Mouse (Mus musculus): ENCODE data around the gene Zfp365.

Zfp365 gene

DNA sequence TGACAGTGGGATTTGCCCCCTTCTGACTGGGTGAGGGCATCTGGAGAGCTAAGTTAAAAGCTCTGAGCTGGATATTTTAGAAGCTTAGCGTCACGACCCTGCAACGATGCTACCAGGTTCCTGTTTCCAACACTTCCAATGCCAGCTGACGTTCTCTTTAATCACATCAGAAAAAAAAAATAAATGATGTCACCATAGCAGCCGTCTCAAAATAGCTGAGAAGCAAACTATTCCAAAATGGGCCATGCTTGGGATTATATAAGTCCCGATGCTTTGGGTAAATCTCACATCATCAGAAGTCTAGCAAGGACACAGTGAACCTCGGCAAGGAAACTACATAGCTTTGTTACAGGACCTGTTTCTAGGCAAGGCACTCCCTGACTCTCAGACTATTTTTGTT, 9.1 kb downstream of the Zfp365 start:
- no peak for DNase-seq (ENCODE audit: low spot score)

DNA sequence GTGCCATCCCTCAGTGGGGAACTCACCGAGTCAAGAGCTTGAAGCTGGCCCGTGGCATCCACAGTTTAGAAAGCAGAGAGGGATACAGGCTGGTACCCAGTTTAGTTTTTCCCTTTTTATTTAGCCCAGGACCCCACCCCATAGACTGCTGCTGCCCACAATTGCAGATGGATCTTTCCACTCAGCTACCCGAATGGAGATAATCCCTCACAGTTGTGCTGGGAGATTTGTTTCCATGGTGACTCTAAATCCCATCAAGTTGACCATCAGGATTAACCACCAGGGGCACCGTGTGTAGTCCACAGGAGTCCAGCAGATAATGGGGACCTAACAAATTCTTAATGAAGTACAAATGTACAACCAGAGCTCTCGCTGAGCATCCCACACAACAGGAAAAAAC, 11.3 kb downstream of the Zfp365 start:
- DNase-seq (ENCODE audit: low spot score) = no peak

DNA sequence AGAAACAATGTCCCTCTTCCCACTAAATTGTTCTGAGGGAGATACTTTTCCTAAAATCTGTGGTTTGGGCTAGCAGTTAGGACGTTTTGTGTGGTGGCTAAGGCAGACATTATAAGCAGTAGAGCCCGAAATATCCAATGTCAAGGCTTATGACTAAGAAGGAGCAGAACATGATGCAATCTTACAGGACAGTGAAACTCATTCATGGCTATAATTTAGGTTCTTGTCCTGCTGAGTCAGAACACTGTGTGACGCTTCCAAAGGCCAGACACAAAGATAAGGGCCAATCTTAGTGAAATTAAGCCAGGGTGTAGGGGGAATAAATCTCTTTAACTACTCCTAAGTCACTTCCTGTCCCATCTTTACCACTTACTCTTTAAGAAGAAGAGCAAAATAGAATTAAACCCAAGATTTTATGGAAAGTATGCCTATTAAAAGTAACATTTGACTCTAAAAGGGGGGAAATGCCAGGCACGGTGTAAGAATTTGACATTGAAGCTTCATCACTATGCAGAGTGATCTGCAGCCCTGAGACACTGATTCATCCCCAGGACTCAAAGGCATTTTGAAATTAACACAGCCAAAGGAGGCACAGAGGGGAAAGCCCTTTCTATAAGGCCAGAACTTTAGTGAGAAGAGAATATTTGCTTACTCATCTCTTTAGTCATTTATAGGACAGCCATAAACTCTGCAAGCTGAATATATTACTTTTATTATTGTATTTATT, 13.3 kb downstream of the Zfp365 start:
- DNase-seq (ENCODE audit: low spot score) = no peak

DNA sequence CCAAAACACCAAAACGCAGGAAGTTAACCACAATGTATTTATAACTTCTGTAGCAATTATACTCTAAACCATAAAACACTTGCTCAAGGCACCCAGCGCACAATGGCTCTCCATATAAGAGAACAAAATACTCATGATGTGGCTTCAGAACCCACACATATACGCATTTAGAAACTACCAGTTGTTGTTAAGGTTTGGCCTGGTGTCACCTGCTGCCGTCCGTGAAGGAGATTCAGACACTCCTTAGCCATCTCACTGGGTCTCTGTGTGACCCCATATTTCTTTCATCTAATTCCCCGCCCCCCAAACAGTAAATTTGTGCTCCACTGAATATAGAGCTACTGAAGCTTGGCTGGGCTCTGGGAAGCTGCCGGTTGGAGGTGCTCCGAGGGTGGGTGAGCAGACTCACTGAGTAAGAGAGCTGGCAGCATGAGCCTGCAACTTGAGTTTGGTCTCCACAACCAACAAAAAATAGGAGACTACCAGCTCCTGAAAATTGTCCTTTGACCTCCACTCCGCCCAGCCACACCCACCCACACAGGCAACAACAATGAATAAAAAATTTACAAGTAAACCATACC, 14.0 kb downstream of the Zfp365 start:
- no peak for DNase-seq (ENCODE audit: low spot score)

DNA sequence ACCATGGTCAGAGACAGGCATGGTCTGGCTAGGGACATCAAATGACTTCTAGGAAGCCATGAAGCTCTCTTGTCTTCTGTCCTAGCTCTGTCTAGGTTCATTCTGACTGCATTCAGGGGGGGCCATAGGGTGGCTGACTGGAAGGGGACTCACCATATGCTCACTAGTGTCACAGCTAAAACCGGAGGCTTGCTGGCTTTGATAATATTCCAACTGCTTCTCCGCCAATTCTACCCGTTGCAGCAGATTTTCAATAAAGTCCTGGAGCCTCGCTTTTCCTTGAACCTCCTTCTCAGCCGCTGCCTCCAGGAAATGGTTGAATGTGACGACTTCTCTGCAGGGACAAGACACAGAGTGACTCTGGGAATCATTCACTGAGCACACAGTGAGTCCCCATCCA, 15.2 kb downstream of the Zfp365 start:
- DNase-seq (ENCODE audit: low spot score) = no peak

DNA sequence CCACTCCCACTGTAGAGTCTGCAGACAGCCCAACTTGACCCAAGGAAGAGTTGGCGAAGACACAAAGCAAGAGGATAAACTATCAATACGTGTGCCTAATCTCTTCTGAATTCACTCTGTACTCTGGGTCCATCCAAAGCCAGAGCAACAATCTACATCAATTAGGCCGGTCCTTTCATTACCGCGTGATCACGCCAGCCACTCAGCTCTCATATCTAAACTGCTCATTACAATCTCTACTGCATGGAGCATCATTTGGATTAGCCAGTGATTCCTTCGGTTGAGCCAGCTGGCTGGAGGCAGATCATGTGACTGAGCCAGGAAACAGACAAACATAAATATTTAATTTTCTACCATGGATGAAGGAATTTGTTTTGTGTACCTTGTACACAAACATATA, 17.8 kb downstream of the Zfp365 start:
- DNase-seq (ENCODE audit: low spot score) = no peak

DNA sequence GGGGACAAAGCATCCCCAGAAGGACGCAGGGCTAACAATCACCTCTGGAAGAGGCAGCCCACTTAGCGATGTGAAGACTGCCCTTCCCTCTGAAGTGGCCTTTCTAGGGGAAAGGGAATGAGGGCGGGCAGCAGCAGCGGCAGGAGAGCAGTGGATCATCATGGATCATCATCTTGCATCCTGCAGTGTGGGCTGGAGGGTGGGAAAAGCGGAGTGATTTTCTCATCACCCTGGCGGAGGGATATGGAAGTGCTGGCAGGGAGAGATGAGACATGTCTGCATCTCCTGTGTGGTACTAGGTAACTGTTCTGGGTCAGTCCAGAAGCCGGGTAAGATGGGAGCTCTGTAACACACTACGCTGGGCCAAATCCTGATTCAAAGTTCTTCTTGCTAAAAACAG, 18.4 kb downstream of the Zfp365 start:
- DNase-seq (ENCODE audit: low spot score) = no peak

DNA sequence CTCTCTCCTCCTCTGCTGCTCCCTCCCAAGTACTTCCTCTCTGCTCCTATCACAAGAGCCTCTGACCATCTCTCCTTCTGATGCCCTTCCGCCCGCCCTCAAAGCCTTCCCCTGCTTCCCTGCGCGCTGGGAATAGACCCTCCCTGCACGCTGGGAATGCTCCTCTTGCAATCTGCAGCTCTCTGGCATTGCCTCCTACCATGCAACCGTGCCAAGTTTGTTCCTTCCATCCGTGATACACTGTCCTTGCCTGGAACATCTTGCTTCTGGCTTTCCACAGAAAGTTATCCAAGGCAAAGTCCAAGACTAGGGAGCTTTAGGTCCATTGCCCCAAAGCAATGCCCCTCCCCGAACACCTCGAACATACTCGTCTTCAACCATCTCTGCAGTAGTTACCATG, 19.2 kb downstream of the Zfp365 start:
- DNase-seq (ENCODE audit: low spot score) = no peak

DNA sequence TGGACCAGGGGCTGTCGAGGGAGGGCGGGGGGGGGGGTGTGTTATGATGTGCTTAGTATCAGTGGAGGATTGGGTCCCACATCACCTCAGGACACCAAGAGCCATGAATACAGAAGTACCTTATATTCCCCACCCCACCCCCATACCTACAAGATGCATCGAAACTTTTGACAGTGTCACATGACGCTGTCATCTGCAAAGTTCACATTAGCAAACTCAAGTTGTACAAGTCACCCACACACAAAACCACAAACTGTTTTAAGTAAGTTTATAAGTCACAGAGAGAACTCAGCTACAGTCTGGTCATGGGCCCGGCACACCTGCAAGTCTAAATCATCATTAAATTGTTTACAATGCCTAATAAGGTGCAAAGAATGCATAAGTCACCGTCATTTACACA, 21.3 kb downstream of the Zfp365 start:
- DNase-seq (ENCODE audit: low spot score) = no peak

DNA sequence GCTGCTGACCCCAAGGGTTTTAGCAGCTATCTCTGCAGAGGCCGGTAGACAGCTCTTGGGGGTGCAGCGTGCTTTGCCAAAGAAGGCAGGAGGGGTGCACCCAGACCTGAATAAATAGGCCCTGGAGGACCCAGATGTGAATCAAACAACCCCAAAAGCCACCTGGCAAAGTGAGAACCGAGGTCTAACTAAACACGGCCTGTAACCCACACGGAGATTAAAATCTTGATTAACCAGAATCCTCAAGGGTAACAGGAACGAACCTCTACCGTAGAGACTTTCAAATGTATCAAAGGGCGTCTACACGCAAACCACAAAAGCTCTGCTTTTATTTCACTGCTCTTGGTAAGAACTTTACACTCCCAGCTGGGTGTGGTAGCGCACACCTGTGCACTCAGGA, 24.5 kb downstream of the Zfp365 start:
- no peak for DNase-seq (ENCODE audit: low spot score)

DNA sequence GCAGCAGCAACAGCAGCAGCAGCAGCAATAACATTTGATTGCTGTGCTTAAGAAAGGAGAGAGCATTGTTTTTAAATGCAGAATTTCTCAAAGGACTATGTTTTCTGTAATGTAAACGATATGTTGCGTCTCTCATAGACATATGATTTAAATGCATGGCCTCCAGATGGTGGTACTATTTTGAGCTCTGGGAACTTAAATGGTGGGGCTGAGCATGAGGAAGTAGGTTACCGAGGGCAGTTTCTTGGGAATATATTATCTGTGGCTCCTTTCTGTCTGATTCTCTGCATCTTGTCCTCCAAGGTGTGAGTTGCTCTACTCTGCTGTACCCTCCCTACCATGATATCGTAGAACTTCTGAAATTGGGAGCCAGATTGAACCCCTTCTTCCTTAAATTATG, 31.8 kb downstream of the Zfp365 start:
- DNase-seq (ENCODE audit: low spot score) = no peak

DNA sequence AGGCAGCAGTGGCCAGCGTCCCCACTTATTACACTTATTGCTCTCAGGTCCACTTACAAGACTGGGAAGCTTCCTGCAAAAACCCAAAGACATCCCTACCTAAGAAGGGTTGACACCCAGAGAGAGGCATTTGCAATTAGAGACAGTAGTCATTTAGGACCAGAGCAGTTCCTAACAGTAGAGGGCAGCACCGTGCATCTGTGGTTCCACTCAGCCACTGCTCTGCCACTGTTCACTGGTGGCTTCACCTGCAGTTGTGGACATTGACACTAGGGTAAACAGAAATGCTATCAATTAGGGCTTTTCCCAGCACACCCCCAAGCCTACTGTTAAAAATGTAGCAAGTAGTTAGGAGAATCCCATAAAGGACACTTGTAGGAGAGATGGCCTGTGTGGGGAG, 40.7 kb downstream of the Zfp365 start:
- no peak for DNase-seq (ENCODE audit: low spot score)

DNA sequence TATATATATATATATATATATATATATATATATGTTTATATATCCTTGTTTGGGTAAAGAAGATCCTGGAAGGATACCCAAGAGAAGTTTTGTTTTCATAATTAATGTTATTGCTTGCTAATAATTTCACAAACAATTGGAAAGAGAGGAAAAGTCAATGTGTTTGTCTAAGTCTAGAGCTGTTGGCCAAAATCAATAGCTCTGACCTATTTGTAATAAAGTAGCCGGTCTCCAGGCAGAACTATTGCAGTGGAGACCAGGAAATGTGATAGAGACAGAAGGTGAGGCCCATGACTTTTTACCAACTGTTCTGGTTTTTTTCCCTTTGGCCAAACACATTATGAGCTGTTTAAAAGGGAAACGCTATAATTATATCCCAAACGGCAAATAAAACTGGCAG, 44.2 kb downstream of the Zfp365 start:
- no peak for DNase-seq (ENCODE audit: low spot score)

DNA sequence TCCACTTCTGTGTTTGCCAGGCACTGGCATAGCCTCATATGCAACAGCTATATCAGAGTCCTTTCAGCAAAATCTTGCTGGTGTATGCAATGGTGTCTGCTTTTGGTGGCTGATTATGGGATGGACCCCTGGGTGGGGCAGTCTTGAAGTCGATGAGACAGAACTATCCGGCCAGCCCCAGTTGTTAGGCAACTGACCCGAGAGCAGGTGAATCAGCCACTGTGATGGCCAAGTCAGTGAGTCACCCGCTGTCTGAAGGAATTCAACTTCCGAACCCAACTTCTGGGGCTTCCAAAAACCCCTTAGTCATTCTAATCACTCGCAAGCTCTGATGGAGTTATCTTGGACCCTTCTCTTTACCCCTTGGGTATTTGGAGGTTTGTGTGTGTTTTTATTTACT, 46.6 kb downstream of the Zfp365 start:
- DNase-seq (ENCODE audit: low spot score) = no peak

DNA sequence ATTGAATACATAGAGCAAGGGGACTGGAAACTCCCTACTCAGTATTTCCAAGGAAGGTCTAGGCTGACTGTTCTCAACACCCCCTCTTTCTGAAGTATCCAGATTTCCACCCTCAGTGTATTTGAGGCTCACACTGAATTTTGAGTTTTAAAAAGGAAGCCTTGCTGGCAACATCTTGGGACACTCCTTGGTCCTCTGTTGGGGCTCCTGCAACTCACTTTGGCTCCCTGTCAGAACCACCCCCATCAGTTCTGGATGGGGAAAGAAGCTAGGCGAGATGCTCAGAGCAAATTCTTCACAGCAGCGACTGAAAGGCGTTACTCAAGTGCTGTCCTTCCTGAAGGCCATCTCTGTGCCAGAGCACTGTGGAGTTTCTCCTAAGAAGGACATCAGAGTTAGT, 47.4 kb downstream of the Zfp365 start:
- DNase-seq (ENCODE audit: low spot score) = no peak

DNA sequence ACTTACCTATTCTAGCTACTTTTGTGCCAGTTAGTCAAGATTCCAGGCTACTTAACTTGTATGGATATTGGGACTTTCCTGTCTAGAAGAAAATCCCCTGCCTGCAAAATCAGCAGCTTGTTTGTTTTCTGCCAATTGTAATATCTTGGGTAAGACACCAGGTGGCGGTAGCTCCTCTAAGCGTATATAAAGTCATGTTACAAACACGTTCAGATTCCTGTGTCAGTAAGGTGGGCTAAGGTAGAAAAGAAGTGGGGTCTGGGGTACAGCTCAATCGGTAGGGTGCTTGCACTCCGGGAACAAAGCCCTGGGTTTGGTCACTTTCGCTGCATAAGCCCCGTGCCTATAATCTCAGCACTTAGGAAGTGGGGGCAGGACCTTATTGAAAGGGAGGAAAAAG, 50.1 kb downstream of the Zfp365 start:
- DNase-seq (ENCODE audit: low spot score) = no peak

DNA sequence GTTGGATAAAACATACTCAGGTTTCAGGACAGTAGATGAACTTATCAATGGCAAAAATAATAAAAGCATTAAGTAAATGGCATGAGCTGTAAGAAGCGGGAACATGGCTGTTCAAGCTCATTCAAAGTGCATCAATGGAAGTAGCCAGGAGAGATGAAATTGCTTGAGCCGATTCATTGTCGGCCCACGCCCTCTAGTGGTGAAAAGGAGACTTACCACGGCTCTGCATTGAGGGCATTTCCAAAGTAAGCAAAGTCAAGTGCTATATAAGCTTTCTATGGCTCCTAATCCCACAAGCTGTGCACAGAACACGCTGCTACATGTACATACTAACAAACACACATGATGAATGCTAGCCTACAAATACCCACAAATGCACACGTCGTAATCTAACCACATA, 53.6 kb downstream of the Zfp365 start:
- peak; percentile 29 for DNase-seq (ENCODE audit: low spot score)

DNA sequence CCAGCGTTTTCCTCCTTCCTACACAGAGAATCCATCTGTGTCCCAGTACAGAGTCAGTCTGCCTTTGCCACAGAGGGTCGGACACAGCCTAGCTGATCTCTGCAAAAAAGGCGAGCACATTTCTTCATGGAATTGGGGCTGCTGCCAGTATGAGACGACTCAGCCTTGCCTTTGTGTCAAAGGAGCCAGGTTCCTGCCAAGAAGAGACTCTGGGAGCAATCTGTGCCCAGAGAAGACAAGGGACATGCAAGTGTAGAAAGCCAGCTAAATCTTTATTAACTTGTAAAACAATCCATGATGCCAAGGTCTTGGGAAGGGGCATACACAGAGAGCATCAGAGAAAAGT, 54.9 kb downstream of the Zfp365 start:
- DNase-seq (ENCODE audit: low spot score) = no peak

DNA sequence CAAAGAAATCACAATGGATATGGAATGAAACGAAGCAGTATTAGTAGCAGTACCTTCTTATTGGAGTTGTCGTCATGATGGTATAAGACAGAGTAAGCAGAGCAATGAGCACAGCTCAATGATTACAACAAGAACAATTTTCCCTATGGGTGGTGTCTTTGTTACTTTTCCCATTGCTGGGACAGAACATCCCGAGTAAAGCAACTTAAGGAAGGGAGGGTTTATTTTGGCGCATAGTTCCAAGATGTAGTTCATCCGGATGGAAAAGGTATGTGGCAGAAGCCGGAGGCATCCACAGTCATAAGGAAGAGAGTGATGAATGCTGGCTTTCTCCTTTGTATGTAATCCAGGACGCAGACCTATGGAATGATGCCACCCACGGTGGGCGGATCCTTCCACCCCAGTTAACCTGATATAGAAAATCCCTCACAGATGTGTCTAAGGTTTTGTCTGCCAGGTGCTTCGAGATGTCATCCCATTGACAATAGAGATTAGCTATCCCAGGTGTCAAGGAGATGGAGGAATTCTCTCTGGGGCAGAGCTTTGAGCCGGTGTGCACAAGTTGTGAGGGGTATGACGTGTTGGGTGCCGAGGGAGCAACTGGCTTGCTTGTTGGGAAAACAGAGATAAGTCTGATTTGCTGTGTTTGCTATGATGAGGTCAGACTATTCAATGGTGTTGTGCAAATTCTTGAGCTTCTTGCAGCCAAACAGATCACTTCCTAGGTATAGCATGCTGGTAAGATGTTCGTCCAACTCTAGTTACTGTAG, 55.5 kb downstream of the Zfp365 start:
- DNase-seq (ENCODE audit: low spot score) = no peak

DNA sequence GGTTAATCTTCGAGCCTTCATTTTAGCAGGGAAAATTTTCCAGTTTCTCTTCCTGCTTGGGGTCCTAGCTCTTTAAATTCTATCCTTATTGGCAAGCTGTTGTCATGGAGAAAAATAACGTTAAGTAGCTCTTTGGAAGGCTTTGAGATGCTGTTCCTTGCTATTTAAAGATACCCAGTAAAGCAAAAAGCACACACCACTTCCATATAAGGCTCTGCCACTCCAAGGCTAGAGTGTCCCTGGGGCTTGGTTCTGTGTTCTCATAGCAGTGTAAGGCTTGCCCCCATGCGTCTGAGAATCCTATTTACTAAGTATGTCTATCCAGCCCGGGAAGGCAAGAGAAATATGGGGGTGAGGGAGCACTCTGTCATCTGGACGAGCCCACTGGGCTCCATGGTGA, 56.7 kb downstream of the Zfp365 start:
- no peak for DNase-seq (ENCODE audit: low spot score)

DNA sequence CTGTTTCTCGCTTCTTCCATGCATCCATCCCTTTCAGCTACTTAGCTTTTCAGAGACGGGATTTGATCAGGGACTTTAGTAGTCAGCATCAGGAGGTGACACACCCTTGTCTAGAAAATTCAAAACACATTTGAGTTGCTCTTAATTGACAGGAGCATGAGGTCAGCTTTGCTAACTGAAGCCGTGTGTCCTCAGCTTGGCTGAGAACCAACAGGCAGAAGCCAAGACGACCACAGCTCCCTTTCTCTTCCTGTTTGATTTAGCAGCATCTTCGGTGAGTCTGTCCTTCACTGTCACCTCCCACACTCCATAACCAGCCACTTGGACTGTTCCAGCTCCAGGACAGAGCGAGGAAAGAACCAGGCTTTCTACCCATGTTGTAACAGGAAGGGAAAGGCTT, 60.1 kb downstream of the Zfp365 start:
- DNase-seq (ENCODE audit: low spot score) = no peak

DNA sequence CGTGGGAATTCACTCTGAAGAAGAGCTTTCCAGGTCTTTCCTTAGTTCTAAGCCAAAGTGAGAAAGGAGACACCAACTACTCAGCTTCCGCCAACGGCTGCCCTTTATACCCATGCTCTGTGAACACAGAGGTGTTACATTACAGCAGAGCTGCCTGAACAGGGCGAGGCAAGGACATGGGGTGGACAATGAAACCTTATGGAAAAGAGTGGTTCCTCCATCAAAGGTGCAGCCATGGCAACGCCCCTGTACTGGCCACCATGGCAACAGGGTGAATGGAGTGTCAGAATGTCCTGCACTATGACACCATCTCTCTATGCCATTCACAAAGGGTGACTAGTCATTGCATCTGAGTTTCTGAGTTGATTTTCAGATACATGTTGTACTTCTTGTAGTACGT, 61.4 kb downstream of the Zfp365 start:
- no peak for DNase-seq (ENCODE audit: low spot score)

DNA sequence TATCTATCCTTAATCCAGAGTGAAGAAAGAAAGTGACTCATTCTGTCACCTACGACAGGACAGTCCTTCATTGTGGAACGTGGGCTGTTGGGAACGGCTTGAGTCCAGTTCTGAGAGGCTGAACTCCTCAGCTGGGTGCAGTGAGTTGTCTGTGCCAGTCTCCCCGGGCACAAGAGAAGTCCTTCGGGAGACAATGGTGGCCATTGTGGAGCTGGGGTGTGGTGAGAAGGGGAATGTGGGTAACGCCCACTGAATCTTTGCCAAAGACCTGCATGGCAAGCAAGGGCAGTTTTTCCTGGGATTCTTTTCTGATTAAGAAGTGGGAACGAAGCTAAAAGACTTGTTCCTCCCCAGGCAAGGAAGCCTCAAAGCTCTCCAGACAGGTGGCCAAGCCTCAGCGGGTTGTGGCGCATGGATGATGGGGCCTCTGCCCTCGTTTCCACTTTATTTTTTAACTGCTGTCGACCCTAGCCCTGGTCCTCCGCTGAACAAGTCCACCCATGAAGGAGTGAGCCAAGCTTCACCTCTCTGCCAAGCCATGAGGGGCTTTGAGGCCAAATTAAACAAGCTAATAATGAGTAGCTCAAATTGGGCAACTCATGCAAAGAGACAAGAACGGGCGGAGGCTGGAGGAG, 66.3 kb downstream of the Zfp365 start:
- no peak for DNase-seq (ENCODE audit: low spot score)

All from ovary, adult 18-20 months (tissue).